Mouse (Mus musculus) cerebellum, adult 11 months (tissue): Measurements from ENCODE around the gene Hectd3.

Experiments used
- DNase-seq: peaks from one replicate; pipeline ENCODE4 v3.0.0; 2022

Hectd3 gene

GRCm38 (mm10) chr4:117018327-117018726, 23.2 kb downstream of the Hectd3 start:
- no peak for DNase-seq

- DNase-seq, result peak; percentile 87
These were observed 24.4 kb downstream of the Hectd3 start, which contains the start of gene Eif2b3 for GRCm38 (mm10) chr4:117019206-117020134. TSS of gene Eif2b3 (plus strand) at chr4:117019402.

GRCm38 (mm10) chr4:117023469-117023868, 28.4 kb downstream of the Hectd3 start:
- DNase-seq, result no peak

GRCm38 (mm10) chr4:117031105-117031504, 36.0 kb downstream of the Hectd3 start:
- no peak for DNase-seq

- peak; percentile 27 for DNase-seq
These were observed 45.0 kb downstream of the Hectd3 start for GRCm38 (mm10) chr4:117039925-117040687.

- no peak for DNase-seq
These were observed 45.7 kb downstream of the Hectd3 start for GRCm38 (mm10) chr4:117040791-117041190.

GRCm38 (mm10) chr4:117041283-117041721, 46.2 kb downstream of the Hectd3 start:
- DNase-seq, result peak; percentile 20

GRCm38 (mm10) chr4:117048836-117049235, 53.7 kb downstream of the Hectd3 start:
- no peak for DNase-seq

GRCm38 (mm10) chr4:117049485-117049884, 54.4 kb downstream of the Hectd3 start:
- DNase-seq, result no peak

GRCm38 (mm10) chr4:117052626-117053025, 57.5 kb downstream of the Hectd3 start:
- DNase-seq, result no peak

GRCm38 (mm10) chr4:117053956-117054355, 58.8 kb downstream of the Hectd3 start:
- no peak for DNase-seq
